Mouse (Mus musculus) adrenal gland (tissue): ENCODE data around the gene Wdtc1.

Experiments
- intact Hi-C: fragments of 180-260 bp; cut with DNase I; formaldehyde crosslinking; loops from one replicate; pipeline ENCODE4 v1.15.1; 2025
- long read RNA-seq, 2 experiments: library from polyadenylated mRNA; unstranded; transcript quantifications; one replicate each; pipeline ENCODE4 v2.0.0; 2020; ENCODE audit warnings: borderline replicate concordance in 1 of 2; ENCODE audit not compliant: insufficient replicate concordance in 1 of 2

Gene Wdtc1
- long read RNA-seq, experiment 1, partial matches to known transcripts: 2 of 9 reads
- long read RNA-seq, experiment 1, other reads (novel, unspliced or antisense): 7 of 9 reads
- long read RNA-seq, experiment 2, partial matches to known transcripts: 1 of 7 reads
- long read RNA-seq, experiment 2, other reads (novel, unspliced or antisense): 6 of 7 reads

GRCm38 (mm10) chr4:133353367-133354365 is at the start of gene Wdtc1:
Wdtc1 (minus strand) TSS chr4:133353481.
- intact Hi-C loops: no loop called here

- intact Hi-C loops: no loop called here
Measured at GRCm38 (mm10) chr4:133402011-133402410, 48.7 kb upstream of the Wdtc1 start.

- intact Hi-C loops: no loop called here
Measured at GRCm38 (mm10) chr4:133400098-133400497, 46.8 kb upstream of the Wdtc1 start.

- intact Hi-C loops: no loop called here
Measured at GRCm38 (mm10) chr4:133399509-133399908, 46.2 kb upstream of the Wdtc1 start.

GRCm38 (mm10) chr4:133398619-133399018 is 45.3 kb upstream of the Wdtc1 start:
- intact Hi-C loops: no loop called here

GRCm38 (mm10) chr4:133397961-133398360 is 44.7 kb upstream of the Wdtc1 start:
- intact Hi-C loops: no loop called here

GRCm38 (mm10) chr4:133397299-133397698 is 44.0 kb upstream of the Wdtc1 start:
- intact Hi-C loops: no loop called here

GRCm38 (mm10) chr4:133396079-133396478 is 42.8 kb upstream of the Wdtc1 start:
- intact Hi-C loops: no loop called here

- intact Hi-C loops: no loop called here
Measured at GRCm38 (mm10) chr4:133394981-133395573, 41.8 kb upstream of the Wdtc1 start.

- intact Hi-C loops: no loop called here
Measured at GRCm38 (mm10) chr4:133391185-133392040, 38.1 kb upstream of the Wdtc1 start.

GRCm38 (mm10) chr4:133390585-133390984 is 37.3 kb upstream of the Wdtc1 start:
- intact Hi-C loops: no loop called here

GRCm38 (mm10) chr4:133390042-133390441 is 36.8 kb upstream of the Wdtc1 start:
- intact Hi-C loops: no loop called here

- intact Hi-C loops: no loop called here
Measured at GRCm38 (mm10) chr4:133388781-133389552, 35.7 kb upstream of the Wdtc1 start.

- intact Hi-C loops: no loop called here
Measured at GRCm38 (mm10) chr4:133387053-133387452, 33.8 kb upstream of the Wdtc1 start.

GRCm38 (mm10) chr4:133386061-133386797 is 32.9 kb upstream of the Wdtc1 start:
- intact Hi-C loops: no loop called here

- intact Hi-C loops: no loop called here
Measured at GRCm38 (mm10) chr4:133381141-133381540, 27.9 kb upstream of the Wdtc1 start.

GRCm38 (mm10) chr4:133380532-133380931 is 27.3 kb upstream of the Wdtc1 start:
- intact Hi-C loops: no loop called here

- intact Hi-C loops: no loop called here
Measured at GRCm38 (mm10) chr4:133379861-133380260, 26.6 kb upstream of the Wdtc1 start.

- intact Hi-C loops: no loop called here
Measured at GRCm38 (mm10) chr4:133379046-133379347, 25.7 kb upstream of the Wdtc1 start.
